Comparison of ENCODE assay signal across 9 mouse cellular contexts in genomic region chr1:184663300-184664097, GRCm38 (mm10).
A peak's percentile ranks its signal among the peaks of the same experiment; 100 is the strongest.
DNase-seq lines count a peak whose midpoint lies in the region; ATAC-seq and TF ChIP-seq lines count a peak whose summit lies in the region.
"Had no signal": no experiment of that assay in that cellular context is flagged by ENCODE, and none has a peak within 500 bp of the region (broad histone marks: within the 10 kb centered on the region; RNA-seq: fewer than 3 reads in every experiment).

No protein-coding gene starts in this region.

- H3K27ac ChIP-seq in kidney, embryonic 14.5 days (ENCODE audit: low read depth, low read length), result no peak overlapping the region
- H3K27ac ChIP-seq in midbrain, postnatal 0 days (ENCODE audit: low read depth, low read length), result no peak overlapping the region
- no peak overlapping the region for H3K27ac ChIP-seq in midbrain, embryonic 13.5 days
- H3K27ac ChIP-seq in intestine, postnatal 0 days (ENCODE audit: low read depth, low read length), result no peak overlapping the region
- peak overlapping the region; percentile 46; the same call in 1 of the 2 replicates for H3K27ac ChIP-seq in stomach, postnatal 0 days (replicated peaks)
- H3K27ac ChIP-seq: midbrain, embryonic 12.5 days had no signal

- peak; percentile 28; the same call in 1 of the 2 replicates for ATAC-seq in kidney, embryonic 14.5 days (ENCODE audit: low FRiP score, low TSS enrichment)
- no peak for ATAC-seq in midbrain, postnatal 0 days (ENCODE audit: low FRiP score)
- ATAC-seq in midbrain, embryonic 13.5 days, result no peak
- no peak for ATAC-seq in intestine, postnatal 0 days
- peak; percentile 40; the same call in 1 of the 2 replicates for ATAC-seq in stomach, postnatal 0 days (ENCODE audit: low FRiP score, low TSS enrichment)

- H3K4me3 ChIP-seq in kidney, embryonic 14.5 days (ENCODE audit: low read length), result no peak overlapping the region
- H3K4me3 ChIP-seq in midbrain, postnatal 0 days (ENCODE audit: low read depth, low read length), result no peak overlapping the region
- H3K4me3 ChIP-seq in midbrain, embryonic 13.5 days (replicated peaks), result no peak overlapping the region
- H3K4me3 ChIP-seq in intestine, postnatal 0 days (ENCODE audit: low read depth, low read length), result no peak overlapping the region
- H3K4me3 ChIP-seq in stomach, postnatal 0 days (ENCODE audit: low read depth, low read length), result no peak overlapping the region
- H3K4me3 ChIP-seq: midbrain, embryonic 12.5 days had no signal

- no peak overlapping the region for H3K9ac ChIP-seq in kidney, embryonic 14.5 days (ENCODE audit: low read depth, low read length)
- no peak overlapping the region for H3K9ac ChIP-seq in midbrain, postnatal 0 days (replicated peaks; ENCODE audit: low read length, poor library complexity, severe bottlenecking)
- no peak overlapping the region for H3K9ac ChIP-seq in midbrain, embryonic 13.5 days (replicated peaks)
- H3K9ac ChIP-seq in intestine, postnatal 0 days (ENCODE audit: low read depth, low read length), result no peak overlapping the region
- H3K9ac ChIP-seq in stomach, postnatal 0 days (ENCODE audit: low read length), result no peak overlapping the region
- H3K9ac ChIP-seq: midbrain, embryonic 12.5 days had no signal

- DNase-seq in kidney, adult 8-10 months, result no peak
- peak; percentile 50 for DNase-seq in midbrain, postnatal 0 days (ENCODE audit: low spot score)
- no peak for DNase-seq in stomach, postnatal 0 days (ENCODE audit: low spot score)
- DNase-seq in right cerebral cortex, adult 2 months (ENCODE audit: low spot score in 2 of 2), result no peak
- DNase-seq in spleen, postnatal 4 days (ENCODE audit: low spot score in 2 of 2), result no peak

- WGBS in kidney, embryonic 14.5 days, result 17% methylated on average over 14 of the region's 14 CpGs
- 57% methylated on average over 14 of the region's 14 CpGs for WGBS in midbrain, postnatal 0 days
- WGBS in midbrain, embryonic 13.5 days, result 65% methylated on average over 14 of the region's 14 CpGs
- 18% methylated on average over 14 of the region's 14 CpGs for WGBS in intestine, postnatal 0 days
- 34% methylated on average over 14 of the region's 14 CpGs for WGBS in stomach, postnatal 0 days

- H3K4me1 ChIP-seq in kidney, embryonic 14.5 days (ENCODE audit: control insufficient read depth, insufficient read depth, low read length), result no peaks in the 10 kb centered on the region
- H3K4me1 ChIP-seq in midbrain, postnatal 0 days (ENCODE audit: insufficient read depth, low read length), result no peaks in the 10 kb centered on the region
- 0 out of 2 replicates have a peak, but pooled peaks cover 4% of the 10 kb centered on the region for H3K4me1 ChIP-seq in midbrain, embryonic 13.5 days (replicated peaks)
- peaks cover 2% of the 10 kb centered on the region; the same call in 1 of the 2 replicates for H3K4me1 ChIP-seq in intestine, postnatal 0 days (replicated peaks; ENCODE audit: control insufficient read depth, insufficient read depth, low read length)
- no peaks in the 10 kb centered on the region for H3K4me1 ChIP-seq in stomach, postnatal 0 days (replicated peaks; ENCODE audit: control insufficient read depth, insufficient read depth)

- no peak for TF ChIP-seq EP300 in stomach, postnatal 0 days (optimal IDR thresholded peaks at IDR 0.05)

- H3K27me3 ChIP-seq in kidney, embryonic 14.5 days (ENCODE audit: control insufficient read depth, insufficient read depth, low read length), result peaks cover 3% of the 10 kb centered on the region
- H3K27me3 ChIP-seq in midbrain, postnatal 0 days (ENCODE audit: insufficient read depth, low read length), result no peaks in the 10 kb centered on the region
- no peaks in the 10 kb centered on the region for H3K27me3 ChIP-seq in midbrain, embryonic 13.5 days
- no peaks in the 10 kb centered on the region for H3K27me3 ChIP-seq in intestine, postnatal 0 days (replicated peaks; ENCODE audit: control insufficient read depth, insufficient read depth, low read length)
- H3K27me3 ChIP-seq in stomach, postnatal 0 days (ENCODE audit: control insufficient read depth, insufficient read depth, low read length), result no peaks in the 10 kb centered on the region
- H3K27me3 ChIP-seq: midbrain, embryonic 12.5 days had no signal

- H3K36me3 ChIP-seq in kidney, embryonic 14.5 days (ENCODE audit: control insufficient read depth, insufficient read depth, low read length), result no peaks in the 10 kb centered on the region
- H3K36me3 ChIP-seq in midbrain, postnatal 0 days (ENCODE audit: insufficient read depth, low read length), result no peaks in the 10 kb centered on the region
- H3K36me3 ChIP-seq in midbrain, embryonic 13.5 days, result no peaks in the 10 kb centered on the region
- no peaks in the 10 kb centered on the region for H3K36me3 ChIP-seq in intestine, postnatal 0 days (ENCODE audit: control insufficient read depth, insufficient read depth)
- no peaks in the 10 kb centered on the region for H3K36me3 ChIP-seq in stomach, postnatal 0 days (ENCODE audit: control insufficient read depth, insufficient read depth, low read length)
- H3K36me3 ChIP-seq: midbrain, embryonic 12.5 days had no signal

- no peaks in the 10 kb centered on the region for H3K9me3 ChIP-seq in kidney, embryonic 14.5 days (ENCODE audit: control insufficient read depth, low read length)
- no peaks in the 10 kb centered on the region for H3K9me3 ChIP-seq in midbrain, postnatal 0 days (ENCODE audit: low read length)
- no peaks in the 10 kb centered on the region for H3K9me3 ChIP-seq in midbrain, embryonic 13.5 days
- no peaks in the 10 kb centered on the region for H3K9me3 ChIP-seq in intestine, postnatal 0 days (ENCODE audit: control insufficient read depth)
- H3K9me3 ChIP-seq in stomach, postnatal 0 days (ENCODE audit: control insufficient read depth, low read length), result no peaks in the 10 kb centered on the region
- H3K9me3 ChIP-seq: midbrain, embryonic 12.5 days had no signal

- no peak for TF ChIP-seq CTCF in midbrain, postnatal 0 days (IDR thresholded peaks at IDR 0.05)
- TF ChIP-seq CTCF in intestine, postnatal 0 days (IDR thresholded peaks at IDR 0.05; ENCODE audit: low read depth), result no peak
- TF ChIP-seq CTCF in stomach, postnatal 0 days (IDR thresholded peaks at IDR 0.05; ENCODE audit: low read depth), result no peak

- H3K4me2 ChIP-seq in kidney, embryonic 14.5 days (replicated peaks; ENCODE audit: low read depth, low read length), result peak overlapping the region; percentile 21; the same call in 1 of the 2 replicates
- 0 out of 2 replicates have a peak overlapping the region, but pooled peaks have one; percentile 2 for H3K4me2 ChIP-seq in midbrain, postnatal 0 days (ENCODE audit: low read depth, low read length, poor library complexity, severe bottlenecking)
- no peak overlapping the region for H3K4me2 ChIP-seq in midbrain, embryonic 13.5 days (replicated peaks)
- H3K4me2 ChIP-seq in intestine, postnatal 0 days (replicated peaks; ENCODE audit: low read depth), result 0 out of 2 replicates have a peak overlapping the region, but pooled peaks have one; percentile 17
- 0 out of 2 replicates have a peak overlapping the region, but pooled peaks have one; percentile 15 for H3K4me2 ChIP-seq in stomach, postnatal 0 days (replicated peaks; ENCODE audit: low read depth)
- H3K4me2 ChIP-seq: midbrain, embryonic 12.5 days had no signal

Comparison
In these comparisons a context has a peak if more than half of its experiments do, and no peak if none do; other contexts are left out.
1. ATAC-seq: peak in kidney, embryonic 14.5 days (single experiment) and stomach, postnatal 0 days (single experiment); none in midbrain, postnatal 0 days (single experiment), midbrain, embryonic 13.5 days (single experiment) and intestine, postnatal 0 days (single experiment).